Mouse (Mus musculus) heart, adult 2 months (tissue): ENCODE measurements around the gene Zfp575. TPM values are rescaled to one million over a fixed set of nuclear protein-coding genes. Genes with fewer than 3 reads are reported as not detected.
A peak's percentile ranks its signal among the peaks of the same experiment; 100 is the strongest.

ENCODE experiments used
- DNase-seq, 2 experiments: peaks; one replicate each; pipeline ENCODE4 v3.0.0; 2021
- H3K27ac ChIP-seq: fragments of 200-600 bp; 2 replicates; pipeline ENCODE4 v1.8.1; 2022
- H3K27me3 ChIP-seq: fragments of 200-500 bp; 2 replicates; pipeline ENCODE4 v1.6.1; 2012; ENCODE audit warnings: mild to moderate bottlenecking, low read length, inconsistent platforms, mixed read lengths; ENCODE audit not compliant: control insufficient read depth, insufficient read depth
- H3K36me3 ChIP-seq: fragments of 200-500 bp; 2 replicates; pipeline ENCODE4 v1.6.1; 2012; ENCODE audit warnings: low read length, inconsistent platforms; ENCODE audit not compliant: control insufficient read depth, insufficient read depth
- H3K4me1 ChIP-seq: fragments of 200-500 bp; 2 replicates; pipeline ENCODE4 v1.6.1; 2011; ENCODE audit warnings: low read length; ENCODE audit not compliant: control insufficient read depth, insufficient read depth
- H3K4me3 ChIP-seq: fragments of 200-600 bp; 2 replicates; pipeline ENCODE4 v1.8.1; 2022
- H3K79me2 ChIP-seq: fragments of 200-500 bp; replicated peaks from 2 replicates; pipeline ENCODE4 v1.6.1; 2012; ENCODE audit warnings: mild to moderate bottlenecking, inconsistent platforms, low read length, moderate library complexity, mixed read lengths; ENCODE audit not compliant: control insufficient read depth, insufficient read depth
- H3K9ac ChIP-seq: fragments of 200-500 bp; 2 replicates; pipeline ENCODE4 v1.6.1; 2012; ENCODE audit warnings: low read depth, mild to moderate bottlenecking, control low read depth, inconsistent platforms, low read length, mixed read lengths
- CTCF ChIP-seq: fragments of 200-600 bp; IDR thresholded peaks from 2 replicates; pipeline ENCODE4 v1.8.1; 2022; ENCODE audit warnings: antibody characterized with exemption, mild to moderate bottlenecking, moderate library complexity
- EP300 ChIP-seq: fragments of 200-500 bp; IDR thresholded peaks from 2 replicates; pipeline ENCODE4 v1.6.1; 2011; ENCODE audit warnings: low read depth, low read length, control low read depth; ENCODE audit not compliant: insufficient read depth
- POLR2A ChIP-seq: fragments of 200-500 bp; IDR thresholded peaks from 2 replicates; pipeline ENCODE4 v1.6.1; 2011; ENCODE audit warnings: mild to moderate bottlenecking, low read depth, low read length, control low read depth; ENCODE audit not compliant: insufficient read depth
- WGBS: fragments of 180-500 bp; shearing (Covaris S2); methylation state at CpG from one replicate; pipeline ENCODE4 v1.1.7; 2018; 5-methylcytosine and 5-hydroxymethylcytosine counted together
- intact Hi-C: fragments of 180-260 bp; cut with DNase I; formaldehyde crosslinking; loops from one replicate; pipeline ENCODE4 v1.15.1; 2025
- polyA plus RNA-seq: library from polyadenylated mRNA; depleted of rRNA; stranded (reverse); fragments of >200 nt; gene quantifications from 2 replicates; pipeline ENCODE4 v1.2.3, GENCODE M21; 2012
- total RNA-seq, 2 experiments: library from RNA; stranded (reverse); gene quantifications; 2 replicates each; pipeline ENCODE4 v1.2.3; 2021

The Zfp575 gene
- total and polyA plus RNA-seq, 3 experiments, result 0.07 to 0.08 TPM; not detected in 1

DNA sequence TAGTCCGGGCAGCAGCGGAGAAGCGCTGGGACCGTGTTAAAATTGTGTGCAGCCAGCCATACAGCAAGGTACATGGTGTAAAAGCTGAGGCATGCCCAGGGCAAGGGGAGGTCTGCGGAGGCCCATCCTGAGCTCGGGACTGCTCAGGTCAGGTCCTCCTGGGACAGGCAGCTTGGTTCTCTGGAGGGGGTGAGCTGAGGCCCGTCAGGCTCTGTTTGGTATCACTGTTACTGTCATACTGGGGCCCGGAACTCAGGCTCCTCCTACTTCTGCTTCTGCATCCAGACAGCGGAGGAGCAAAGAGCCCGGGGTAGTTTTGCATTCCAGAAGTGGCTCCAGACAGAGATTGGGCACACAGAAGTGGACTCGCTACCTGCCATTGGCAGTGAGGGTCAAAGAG is 21.8 kb downstream of the Zfp575 start:
- H3K9ac ChIP-seq, result no peak overlapping the region
- no peaks in the 10 kb centered on the region for H3K36me3 ChIP-seq

DNA sequence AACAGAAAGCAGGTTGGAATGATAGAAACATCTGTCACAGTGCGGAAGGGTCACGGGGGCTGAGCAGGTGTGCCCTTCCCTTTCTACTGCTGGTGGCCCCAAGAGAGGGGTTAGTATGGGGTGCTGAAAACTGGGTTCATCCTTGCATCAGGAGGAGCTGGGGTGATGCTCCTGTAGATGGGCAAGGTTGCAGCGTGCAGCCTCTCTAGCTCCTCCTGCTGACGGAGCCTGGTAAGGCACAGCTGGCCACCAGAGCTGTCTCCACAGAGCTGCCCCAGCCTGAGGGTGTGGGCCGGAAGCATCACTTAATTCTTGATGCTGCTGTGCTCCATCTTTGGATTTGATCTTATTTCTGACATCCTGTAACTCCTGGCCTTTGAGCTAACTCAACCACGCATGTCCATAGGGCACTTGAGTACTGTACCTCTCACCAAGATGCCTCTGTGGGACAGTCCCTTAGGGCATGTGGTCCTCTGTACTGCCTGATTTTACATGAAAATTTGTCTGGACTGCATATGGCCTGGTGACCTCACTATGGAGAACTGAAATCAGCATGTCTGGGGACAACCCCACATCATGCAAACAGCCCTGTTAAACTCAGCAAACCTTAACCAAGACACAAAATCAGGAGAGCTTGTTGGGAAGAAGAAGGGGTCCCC is 22.7 kb downstream of the Zfp575 start:
- Histone ChIP-seq H3K79me2 (no peaks in the 10 kb centered on the region), H3K27ac (no peak overlapping the region), H3K4me3 (no peak overlapping the region), H3K9ac (no peak overlapping the region), H3K27me3 (no peaks in the 10 kb centered on the region), H3K4me1 (no peaks in the 10 kb centered on the region), H3K36me3 (no peaks in the 10 kb centered on the region)
- DNase-seq, result peak; percentile 56 to 80
- intact Hi-C loops, result loop anchor here (2.0 kb wide), 1 partner anchor 90 kb away; no protein-coding TSS in a partner anchor
- peak; percentile 93 for TF ChIP-seq CTCF
- TF ChIP-seq POLR2A, result no peak
- TF ChIP-seq EP300, result 0 out of 2 replicates have a peak, but pooled peaks have one; percentile 35
- 62% methylated on average over 6 of the region's 6 CpGs for WGBS

More for the DNA sequence above, 21.8 kb downstream of the Zfp575 start:
- DNase-seq, result no peak
- H3K79me2 ChIP-seq, result no peaks in the 10 kb centered on the region
- no peaks in the 10 kb centered on the region for H3K27me3 ChIP-seq
- no peak overlapping the region for H3K4me3 ChIP-seq
- no peaks in the 10 kb centered on the region for H3K4me1 ChIP-seq
- TF ChIP-seq EP300 (no peak), CTCF (no peak), POLR2A (no peak)
- intact Hi-C loops, result loop anchor here (2.0 kb wide), 1 partner anchor 91 kb away; no protein-coding TSS in a partner anchor
- 95% methylated on average over 11 of the region's 11 CpGs for WGBS
- H3K27ac ChIP-seq, result no peak overlapping the region

DNA sequence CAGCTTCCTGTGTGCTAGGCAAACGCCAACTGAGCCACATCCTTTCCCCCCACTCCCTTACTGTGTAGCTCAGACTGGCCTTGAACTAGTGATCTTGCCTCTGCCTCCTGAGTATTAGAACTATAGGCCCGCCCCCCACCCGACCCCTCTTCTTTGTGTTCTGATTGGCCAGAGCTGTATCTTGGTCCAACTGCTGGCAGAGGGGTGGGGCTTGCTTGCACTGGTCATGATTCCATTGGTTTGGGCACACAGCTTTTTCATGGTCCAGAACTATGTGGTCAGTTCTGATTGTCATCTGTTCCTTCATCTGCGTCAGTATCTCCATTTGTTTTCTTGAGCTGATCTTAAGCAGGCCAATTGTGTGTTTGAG is 23.6 kb downstream of the Zfp575 start:
- Histone ChIP-seq H3K36me3 (no peaks in the 10 kb centered on the region), H3K4me1 (no peaks in the 10 kb centered on the region), H3K4me3 (no peak overlapping the region), H3K27ac (no peak overlapping the region), H3K27me3 (no peaks in the 10 kb centered on the region), H3K9ac (no peak overlapping the region), H3K79me2 (no peaks in the 10 kb centered on the region)
- no peak for TF ChIP-seq EP300
- no peak for TF ChIP-seq POLR2A
- no peak for TF ChIP-seq CTCF
- intact Hi-C loops, result loop anchor here (2.0 kb wide), 1 partner anchor 89 kb away; no protein-coding TSS in a partner anchor
- 94% methylated on average over 4 of the region's 4 CpGs for WGBS
- DNase-seq, result no peak

DNA sequence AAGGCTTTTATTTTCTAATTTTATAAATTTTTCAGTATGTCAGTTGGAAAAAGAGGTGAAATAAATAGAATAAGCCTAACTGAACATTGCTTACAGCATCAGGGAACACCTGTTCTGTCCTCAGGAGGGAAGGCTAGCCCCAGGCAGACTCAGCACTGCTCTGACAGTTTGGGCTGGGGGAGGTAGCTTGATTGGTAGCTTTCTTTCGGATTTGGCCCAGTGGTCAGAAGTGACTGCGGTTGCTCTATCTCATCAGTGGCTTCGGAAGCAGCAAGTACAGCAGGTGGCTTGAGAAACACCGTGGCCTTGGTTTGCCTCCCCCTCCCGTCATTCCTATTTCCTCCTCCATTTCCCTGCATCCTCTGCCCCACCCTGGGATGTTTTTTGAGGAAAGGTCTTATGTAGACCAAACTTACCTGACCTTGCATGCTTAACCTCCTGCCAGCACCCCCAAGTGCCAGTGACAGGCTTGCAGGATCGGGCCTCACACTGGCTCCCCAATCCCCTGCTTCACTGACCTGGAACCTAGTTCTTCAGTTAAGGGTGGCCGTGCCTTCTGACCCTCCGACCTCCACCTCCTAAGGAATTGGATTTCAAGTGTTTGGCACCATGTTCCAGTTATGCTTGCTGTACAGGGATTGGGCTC is 24.1 kb downstream of the Zfp575 start:
- intact Hi-C loops, result no loop called here
- no peak overlapping the region for H3K4me3 ChIP-seq
- DNase-seq, result no peak
- no peaks in the 10 kb centered on the region for H3K79me2 ChIP-seq
- H3K4me1 ChIP-seq, result no peaks in the 10 kb centered on the region
- H3K9ac ChIP-seq, result no peak overlapping the region
- H3K27ac ChIP-seq, result no peak overlapping the region
- H3K36me3 ChIP-seq, result no peaks in the 10 kb centered on the region
- 84% methylated on average over 8 of the region's 8 CpGs for WGBS
- no peaks in the 10 kb centered on the region for H3K27me3 ChIP-seq
- TF ChIP-seq POLR2A (no peak), EP300 (no peak), CTCF (no peak)

DNA sequence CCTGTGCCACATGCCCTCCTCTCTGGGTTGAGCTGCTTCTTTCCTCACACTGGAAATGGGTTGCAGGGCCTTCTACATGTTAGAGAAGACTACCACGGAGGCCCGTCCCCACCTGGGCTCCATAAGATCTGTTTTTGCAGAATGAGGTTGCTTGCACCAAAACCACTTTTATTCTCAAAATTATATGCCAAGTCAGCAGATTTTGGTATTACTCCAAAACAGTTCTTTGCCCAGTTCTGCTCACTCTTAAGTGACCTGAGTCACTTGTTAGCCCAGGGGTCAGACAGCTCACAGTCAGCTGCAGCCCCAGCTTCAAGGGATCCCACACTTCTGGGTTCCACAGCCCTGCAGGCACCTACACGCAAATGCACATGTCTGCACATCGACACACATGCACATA is 26.0 kb downstream of the Zfp575 start:
- Histone ChIP-seq H3K4me3 (no peak overlapping the region), H3K79me2 (no peaks in the 10 kb centered on the region), H3K9ac (no peak overlapping the region), H3K4me1 (no peaks in the 10 kb centered on the region), H3K36me3 (no peaks in the 10 kb centered on the region), H3K27me3 (no peaks in the 10 kb centered on the region), H3K27ac (no peak overlapping the region)
- intact Hi-C loops, result no loop called here
- WGBS, result 92% methylated on average over 4 of the region's 4 CpGs
- TF ChIP-seq POLR2A, result no peak
- no peak for TF ChIP-seq CTCF
- TF ChIP-seq EP300, result no peak
- no peak for DNase-seq

DNA sequence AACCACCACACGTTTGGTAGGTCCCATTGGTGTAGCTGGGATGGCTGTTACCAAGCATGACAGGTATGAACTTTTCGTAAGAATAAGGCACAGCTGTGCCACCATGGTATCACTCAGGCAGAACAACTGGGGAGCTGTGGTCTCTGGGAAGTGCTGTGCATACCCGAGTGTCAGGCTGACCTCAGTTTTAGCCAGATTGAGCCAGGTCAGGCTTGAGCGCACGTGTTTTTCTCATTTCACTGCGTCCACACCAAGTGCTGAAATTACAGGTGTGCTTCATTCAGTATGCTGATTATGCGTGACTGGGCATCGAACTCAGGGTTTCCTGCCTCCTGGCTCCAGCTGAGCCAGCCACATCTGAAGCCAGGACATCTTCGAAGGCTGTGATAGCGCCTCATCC is 31.7 kb downstream of the Zfp575 start:
- no peaks in the 10 kb centered on the region for H3K27me3 ChIP-seq
- no peak overlapping the region for H3K27ac ChIP-seq
- TF ChIP-seq EP300 (no peak), CTCF (no peak), POLR2A (no peak)
- H3K4me1 ChIP-seq, result no peaks in the 10 kb centered on the region
- intact Hi-C loops, result no loop called here
- H3K79me2 ChIP-seq, result no peaks in the 10 kb centered on the region; the same call in 1 of the 2 replicates
- no peaks in the 10 kb centered on the region for H3K36me3 ChIP-seq
- 94% methylated on average over 10 of the region's 10 CpGs for WGBS
- no peak for DNase-seq
- H3K9ac ChIP-seq, result no peak overlapping the region
- no peak overlapping the region for H3K4me3 ChIP-seq
